Mouse (Mus musculus) liver, adult 2 months (tissue): Measurements from ENCODE around the gene Fmo5. TPM values are rescaled to one million over a fixed set of nuclear protein-coding genes. Genes with fewer than 3 reads are reported as not detected.
A peak's percentile ranks its signal among the peaks of the same experiment; 100 is the strongest.

Source experiments
- DNase-seq: peaks from one replicate; pipeline ENCODE4 v3.0.0-alpha.2; 2011; ENCODE audit warnings: low read depth, low spot score; ENCODE audit errors: extremely low read depth
- H3K27ac ChIP-seq: fragments of 200-500 bp; replicated peaks from 2 replicates; pipeline ENCODE4 v1.5.1; 2012; ENCODE audit warnings: low read depth, mild to moderate bottlenecking, control low read depth, inconsistent platforms, low read length; ENCODE audit not compliant: insufficient read depth
- H3K27me3 ChIP-seq: fragments of 200-500 bp; 2 replicates; pipeline ENCODE4 v1.6.1; 2012; ENCODE audit warnings: mild to moderate bottlenecking, moderate library complexity, low read length, inconsistent platforms; ENCODE audit not compliant: control insufficient read depth, insufficient read depth
- H3K36me3 ChIP-seq: fragments of 200-500 bp; 2 replicates; pipeline ENCODE4 v1.6.1; 2012; ENCODE audit warnings: low read length, inconsistent platforms; ENCODE audit not compliant: control insufficient read depth, insufficient read depth
- H3K4me1 ChIP-seq: fragments of 200-500 bp; 2 replicates; pipeline ENCODE4 v1.6.1; 2011; ENCODE audit warnings: low read length; ENCODE audit not compliant: control insufficient read depth, insufficient read depth
- H3K4me3 ChIP-seq: fragments of 200-500 bp; 2 replicates; pipeline ENCODE4 v1.5.1; 2011; ENCODE audit warnings: low read depth, mild to moderate bottlenecking, control low read depth, low read length, moderate library complexity; ENCODE audit not compliant: insufficient read depth
- H3K79me2 ChIP-seq: fragments of 200-500 bp; 2 replicates; pipeline ENCODE4 v1.6.1; 2012; ENCODE audit warnings: inconsistent platforms, mild to moderate bottlenecking, low read length, moderate library complexity; ENCODE audit not compliant: control insufficient read depth, insufficient read depth
- H3K9ac ChIP-seq: fragments of 200-500 bp; 2 replicates; pipeline ENCODE4 v1.6.1; 2012; ENCODE audit warnings: low read depth, mild to moderate bottlenecking, control low read depth, inconsistent platforms, low read length
- CTCF ChIP-seq: fragments of 200-500 bp; IDR thresholded peaks from 2 replicates; pipeline ENCODE4 v1.5.1; 2011; ENCODE audit warnings: low read depth, low read length, control low read depth
- POLR2A ChIP-seq: fragments of 200-500 bp; IDR thresholded peaks from 2 replicates; pipeline ENCODE4 v1.6.1; 2011; ENCODE audit warnings: low read length, control low read depth; ENCODE audit not compliant: insufficient read depth; ENCODE audit errors: extremely low read depth
- WGBS: fragments of 180-500 bp; shearing (Covaris S2); methylation state at CpG from one replicate; pipeline ENCODE4 v1.1.7; 2018; 5-methylcytosine and 5-hydroxymethylcytosine counted together
- polyA plus RNA-seq: library from polyadenylated mRNA; depleted of rRNA; stranded (reverse); fragments of >200 nt; gene quantifications from 2 replicates; pipeline ENCODE4 v1.2.3, GENCODE M21; 2012
- total RNA-seq: library from RNA; depleted of rRNA; stranded (reverse); fragments of >200 nt; gene quantifications from 2 replicates; pipeline ENCODE4 v1.2.3, GENCODE M21; 2014

Gene Fmo5
- total and polyA plus RNA-seq, 2 experiments: 145 to 352 TPM

DNA sequence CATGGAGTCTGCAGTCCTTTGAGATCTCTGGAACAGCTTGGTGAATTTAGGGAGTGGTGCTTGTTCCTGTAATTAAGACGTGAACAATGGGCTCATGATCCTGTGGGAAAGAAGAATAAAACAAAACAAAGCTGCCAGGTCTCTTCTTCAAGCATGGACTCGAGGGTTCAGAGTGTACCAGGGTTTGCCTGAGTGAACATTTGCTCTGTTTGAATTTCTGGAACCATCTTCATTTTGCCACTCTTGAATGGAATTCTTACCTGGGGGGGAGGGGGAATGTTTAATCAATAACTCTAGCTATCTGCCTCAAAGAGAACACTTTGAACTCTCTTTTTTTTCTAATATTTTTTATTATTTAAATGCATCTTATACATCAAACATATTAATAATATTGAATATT is 4.0 kb upstream of the Fmo5 start:
- Histone ChIP-seq H3K27ac (peak overlapping the region; percentile 42; the same call in 1 of the 2 replicates), H3K27me3 (no peaks in the 10 kb centered on the region), H3K9ac (no peak overlapping the region), H3K4me1 (peaks cover 10% of the 10 kb centered on the region), H3K79me2 (no peaks in the 10 kb centered on the region), H3K4me3 (no peak overlapping the region), H3K36me3 (no peaks in the 10 kb centered on the region)
- WGBS: 18% methylated on average over 2 of the region's 2 CpGs
- peak; percentile 87 for DNase-seq
- TF ChIP-seq CTCF (no peak), POLR2A (no peak)

DNA sequence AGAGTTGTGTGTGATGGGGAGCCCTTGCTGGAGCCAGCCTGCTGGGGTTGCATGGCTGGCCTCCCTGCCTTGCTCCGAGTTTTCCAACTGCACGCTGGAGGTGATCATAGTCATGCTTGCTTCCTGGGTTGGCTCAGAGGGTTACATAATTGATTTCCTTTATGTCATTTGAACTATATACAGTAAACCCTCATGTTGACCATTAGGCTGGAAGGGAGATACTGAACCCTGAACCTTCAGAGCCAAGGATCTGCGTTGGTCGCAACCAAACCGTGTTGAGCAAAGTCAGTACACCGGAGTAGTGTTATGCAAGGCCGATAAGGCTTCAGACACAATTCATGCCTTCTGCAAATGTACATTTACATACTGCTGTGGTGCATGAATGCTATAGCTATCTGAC is 711 bp upstream of the Fmo5 start:
- WGBS: 15% methylated on average over 7 of the region's 7 CpGs

GRCm38 (mm10) chr3:97629941-97630340 is 1.3 kb downstream of the Fmo5 start:
- Histone ChIP-seq H3K4me1 (peaks cover 15% of the 10 kb centered on the region), H3K36me3 (peaks cover 21% of the 10 kb centered on the region), H3K9ac (peak overlapping the region; percentile 79), H3K27me3 (no peaks in the 10 kb centered on the region), H3K27ac (peak overlapping the region; percentile 83), H3K79me2 (peaks cover 4% of the 10 kb centered on the region; the same call in 1 of the 2 replicates), H3K4me3 (peak overlapping the region; percentile 67)
- peak; percentile 84 for DNase-seq
- TF ChIP-seq CTCF (no peak), POLR2A (no peak)
- WGBS: 33% methylated on average over 4 of the region's 4 CpGs

More for the DNA sequence above, 711 bp upstream of the Fmo5 start:
- DNase-seq: peak; percentile 77
- peaks cover 8% of the 10 kb centered on the region for H3K36me3 ChIP-seq
- peaks cover 19% of the 10 kb centered on the region for H3K4me1 ChIP-seq
- H3K27me3 ChIP-seq: no peaks in the 10 kb centered on the region
- H3K27ac ChIP-seq: peak overlapping the region; percentile 34
- no peak overlapping the region for H3K9ac ChIP-seq
- peak overlapping the region; percentile 67 for H3K4me3 ChIP-seq
- H3K79me2 ChIP-seq: peaks cover 4% of the 10 kb centered on the region; the same call in 1 of the 2 replicates
- TF ChIP-seq CTCF (no peak), POLR2A (no peak)

DNA sequence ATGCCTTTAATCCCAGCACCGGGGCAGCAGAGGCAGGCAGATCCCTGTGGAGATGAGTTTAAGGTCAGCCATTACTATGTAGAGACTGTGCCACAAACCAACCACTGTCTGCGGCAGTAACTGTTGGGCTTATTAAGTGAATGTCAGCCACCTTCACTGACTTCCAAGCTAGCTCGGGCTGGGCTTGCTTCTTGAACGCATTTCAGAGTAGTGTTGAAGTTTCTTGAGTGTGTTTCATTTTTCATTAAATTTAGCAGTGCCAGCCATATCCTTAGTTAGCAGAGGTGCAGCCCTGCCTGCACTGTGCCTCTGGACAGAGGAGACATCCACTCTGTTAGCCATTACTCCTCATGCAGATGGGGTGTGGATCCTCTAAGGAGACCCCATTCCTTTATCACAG is 2.1 kb downstream of the Fmo5 start:
- TF ChIP-seq CTCF (no peak), POLR2A (no peak)
- Histone ChIP-seq H3K9ac (peak overlapping the region; percentile 61), H3K27me3 (no peaks in the 10 kb centered on the region), H3K36me3 (peaks cover 26% of the 10 kb centered on the region), H3K4me1 (peaks cover 20% of the 10 kb centered on the region), H3K79me2 (peaks cover 4% of the 10 kb centered on the region; the same call in 1 of the 2 replicates), H3K4me3 (peak overlapping the region; percentile 46), H3K27ac (peak overlapping the region; percentile 97)
- WGBS: 60% methylated on average over 4 of the region's 4 CpGs
- peak; percentile 53 for DNase-seq

DNA sequence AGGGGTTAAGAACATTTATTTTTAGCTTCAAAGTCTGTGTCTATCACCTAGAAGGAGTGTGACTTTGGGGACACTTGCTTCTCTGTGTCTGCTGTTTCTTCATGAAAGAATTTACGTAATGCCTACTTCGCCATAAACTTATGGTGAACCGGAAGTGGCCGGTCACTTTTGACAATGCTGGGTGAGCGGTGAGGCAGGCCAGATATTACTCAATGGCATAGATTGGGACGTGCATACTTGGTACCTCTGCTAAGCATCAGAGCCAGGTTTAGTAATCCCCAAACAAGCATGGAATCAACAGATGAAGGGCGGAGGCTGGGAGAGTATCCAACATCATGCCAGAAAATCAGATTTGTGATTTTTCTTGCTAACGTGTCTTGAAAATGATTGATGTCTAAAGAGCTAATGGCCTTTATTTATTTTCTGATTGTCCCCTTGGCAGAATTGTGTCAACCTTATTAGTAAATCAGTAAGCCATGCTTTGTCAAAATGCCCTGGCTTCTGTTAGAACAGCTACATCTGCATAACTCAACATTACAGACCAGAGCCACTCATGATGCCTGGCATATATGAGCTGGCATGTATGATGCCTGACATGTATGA is 2.8 kb downstream of the Fmo5 start:
- Histone ChIP-seq H3K4me1 (peaks cover 23% of the 10 kb centered on the region), H3K27me3 (no peaks in the 10 kb centered on the region), H3K79me2 (peaks cover 4% of the 10 kb centered on the region; the same call in 1 of the 2 replicates), H3K36me3 (peaks cover 32% of the 10 kb centered on the region), H3K9ac (peak overlapping the region; percentile 57; the same call in 1 of the 2 replicates), H3K27ac (peak overlapping the region; percentile 97), H3K4me3 (peak overlapping the region; percentile 17; the same call in 1 of the 2 replicates)
- TF ChIP-seq POLR2A: no peak
- no peak for TF ChIP-seq CTCF
- peak; percentile 94 for DNase-seq
- WGBS: 23% methylated on average over 8 of the region's 8 CpGs

GRCm38 (mm10) chr3:97633456-97633855 is 4.9 kb downstream of the Fmo5 start:
- WGBS: 20% methylated on average over 4 of the region's 4 CpGs
- Histone ChIP-seq H3K27ac (peak overlapping the region; percentile 74), H3K36me3 (peaks cover 53% of the 10 kb centered on the region), H3K27me3 (no peaks in the 10 kb centered on the region), H3K4me3 (no peak overlapping the region), H3K79me2 (peaks cover 4% of the 10 kb centered on the region; the same call in 1 of the 2 replicates), H3K4me1 (peaks cover 23% of the 10 kb centered on the region), H3K9ac (no peak overlapping the region)
- TF ChIP-seq POLR2A (no peak), CTCF (no peak)
- DNase-seq: peak; percentile 86
